Mouse (Mus musculus) cortical plate, adult 2 months (tissue): ENCODE data around the gene Larp4. TPM values are rescaled to one million over a fixed set of nuclear protein-coding genes. Genes with fewer than 3 reads are reported as not detected.

Experiments
- H3K27ac ChIP-seq: fragments of 200-500 bp; 2 replicates; pipeline ENCODE4 v1.5.1; 2012; ENCODE audit warnings: low read length, control low read depth, inconsistent platforms; ENCODE audit not compliant: insufficient read depth
- H3K4me1 ChIP-seq: fragments of 200-500 bp; 2 replicates; pipeline ENCODE4 v1.6.1; 2011; ENCODE audit warnings: low read length; ENCODE audit not compliant: control insufficient read depth, insufficient read depth
- H3K4me3 ChIP-seq: fragments of 200-500 bp; 2 replicates; pipeline ENCODE4 v1.5.1; 2011; ENCODE audit warnings: mild to moderate bottlenecking, low read length, control low read depth; ENCODE audit not compliant: insufficient read depth
- CTCF ChIP-seq: fragments of 200-500 bp; IDR thresholded peaks from 2 replicates; pipeline ENCODE4 v1.5.1; 2011; ENCODE audit warnings: mild to moderate bottlenecking, control low read depth, low read length; ENCODE audit not compliant: insufficient read depth; ENCODE audit errors: extremely low read depth
- POLR2A ChIP-seq: fragments of 200-500 bp; IDR thresholded peaks from 2 replicates; pipeline ENCODE4 v1.6.1; 2011; ENCODE audit warnings: mild to moderate bottlenecking, low read length, control low read depth; ENCODE audit not compliant: insufficient read depth; ENCODE audit errors: extremely low read depth
- polyA plus RNA-seq: library from polyadenylated mRNA; depleted of rRNA; stranded (reverse); fragments of >200 nt; gene quantifications from 2 replicates; pipeline ENCODE4 v1.2.3, GENCODE M21; 2012; rRNA removed

The Larp4 gene
- polyA plus RNA-seq, 1 experiment, result 23.1 TPM

DNA sequence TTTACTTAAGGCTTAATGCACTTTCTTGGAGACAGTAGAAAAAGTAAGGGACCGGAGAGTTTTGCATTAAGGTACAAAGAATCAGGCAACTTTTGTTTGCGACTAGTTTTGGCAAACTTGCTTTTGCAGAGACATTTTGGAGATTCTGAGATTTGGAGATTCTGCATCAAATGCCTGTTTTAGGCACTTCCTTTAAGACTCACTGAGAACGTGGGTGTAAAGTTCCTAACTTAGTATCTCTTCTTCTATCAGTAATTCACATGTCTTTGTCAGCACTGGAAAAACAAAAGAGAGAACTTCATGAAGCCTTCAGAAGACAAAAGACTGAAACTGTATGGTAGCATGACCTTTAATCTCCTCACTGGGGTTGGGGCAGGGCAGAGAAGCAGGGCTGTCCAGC, 87.8 kb downstream of the Larp4 start:
- Histone ChIP-seq H3K27ac (no peak overlapping the region), H3K4me3 (no peak overlapping the region), H3K4me1 (peaks cover 29% of the 10 kb centered on the region)
- TF ChIP-seq POLR2A (no peak), CTCF (no peak)

GRCm38 (mm10) chr15:100058143-100058542, 88.3 kb downstream of the Larp4 start:
- H3K4me1 ChIP-seq, result peaks cover 27% of the 10 kb centered on the region
- no peak overlapping the region for H3K27ac ChIP-seq
- H3K4me3 ChIP-seq, result no peak overlapping the region
- no peak for TF ChIP-seq POLR2A
- TF ChIP-seq CTCF, result no peak

- H3K27ac ChIP-seq, result no peak overlapping the region
- peaks cover 26% of the 10 kb centered on the region for H3K4me1 ChIP-seq
- H3K4me3 ChIP-seq, result no peak overlapping the region
- no peak for TF ChIP-seq POLR2A
- no peak for TF ChIP-seq CTCF
These were observed 89.0 kb downstream of the Larp4 start for GRCm38 (mm10) chr15:100058912-100059311.

DNA sequence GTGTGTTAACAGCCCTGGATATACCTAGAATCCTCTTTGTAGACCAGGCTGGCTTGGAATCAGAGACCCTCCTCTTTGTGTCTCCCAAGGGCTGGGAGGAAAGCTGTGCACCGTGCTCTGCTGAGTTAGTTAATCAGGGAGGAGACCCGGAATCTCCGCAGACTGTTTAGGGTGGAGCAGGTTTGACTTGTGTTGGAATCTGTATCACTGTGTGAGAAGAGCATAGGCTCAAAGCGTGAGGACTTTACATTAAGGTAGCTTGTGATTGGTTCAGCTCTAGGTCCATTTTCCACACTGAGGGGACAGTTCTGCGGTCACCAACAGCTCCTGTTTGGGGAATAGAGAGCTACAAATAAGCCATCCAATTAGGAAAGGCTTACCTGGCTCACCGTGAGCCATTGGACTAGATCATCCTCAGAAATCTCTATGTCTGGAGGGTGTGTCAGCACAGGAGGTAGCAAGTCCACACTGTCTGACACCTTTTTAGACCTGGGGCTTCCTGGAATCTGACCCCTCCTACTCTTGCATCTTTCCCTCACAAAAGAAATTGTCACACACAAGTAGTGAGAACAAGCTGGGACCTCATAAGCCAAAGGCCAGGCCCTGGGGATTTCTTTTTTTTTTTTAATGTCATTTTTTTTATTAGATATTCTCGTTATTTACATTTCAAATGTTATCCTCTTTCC, 89.9 kb downstream of the Larp4 start:
- peaks cover 26% of the 10 kb centered on the region for H3K4me1 ChIP-seq
- TF ChIP-seq POLR2A, result no peak
- TF ChIP-seq CTCF, result no peak
- no peak overlapping the region for H3K27ac ChIP-seq
- H3K4me3 ChIP-seq, result no peak overlapping the region

DNA sequence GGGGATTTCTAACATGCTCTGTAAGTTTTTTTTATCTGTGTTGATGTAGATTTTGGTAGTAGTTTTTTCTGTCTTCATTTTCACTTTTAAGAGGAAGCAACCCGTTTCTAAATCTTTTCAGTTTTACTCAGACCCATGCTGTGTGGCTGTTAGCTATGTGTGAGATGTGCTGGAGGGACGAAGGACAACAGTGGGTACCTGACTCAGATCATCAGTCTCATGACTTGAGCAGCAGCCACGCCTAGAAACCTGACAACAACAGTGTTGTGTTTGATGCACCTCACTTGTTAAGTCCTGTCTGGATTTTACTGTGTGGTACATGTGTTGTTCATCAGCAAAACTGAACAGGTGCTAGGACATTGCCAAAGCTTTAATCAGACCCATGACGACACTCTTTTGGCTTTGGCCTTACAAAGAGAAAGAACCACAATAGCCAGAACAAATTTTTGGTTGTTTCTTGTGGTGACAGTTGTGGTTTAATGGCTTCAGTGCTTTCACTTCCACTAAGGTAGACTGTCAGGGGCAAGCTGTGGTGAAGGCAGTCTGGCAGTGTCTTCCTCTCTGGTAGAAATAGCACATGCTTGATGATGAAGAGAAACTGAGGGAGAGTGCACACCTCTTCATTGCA, 90.8 kb downstream of the Larp4 start:
- Histone ChIP-seq H3K27ac (no peak overlapping the region), H3K4me1 (peaks cover 26% of the 10 kb centered on the region), H3K4me3 (no peak overlapping the region)
- TF ChIP-seq CTCF, result no peak
- no peak for TF ChIP-seq POLR2A

DNA sequence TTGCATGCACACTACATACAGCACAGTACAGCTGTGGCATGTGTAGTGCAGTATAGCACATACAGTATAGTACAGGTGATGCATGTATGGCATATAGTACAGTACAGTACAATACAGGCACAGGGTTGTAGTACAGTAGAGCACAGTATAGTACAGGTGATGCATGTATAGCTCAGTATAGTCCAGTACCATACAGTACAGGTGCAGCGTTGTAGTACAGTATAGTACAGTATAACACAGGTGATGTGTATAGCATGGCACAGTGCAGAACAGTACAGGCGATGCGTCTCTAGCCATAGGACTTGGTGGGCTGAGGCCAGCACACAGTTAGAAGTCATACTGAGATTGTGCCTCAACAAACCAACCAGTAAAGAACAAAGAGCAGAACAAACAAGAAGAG, 91.5 kb downstream of the Larp4 start:
- H3K4me1 ChIP-seq, result peaks cover 28% of the 10 kb centered on the region
- TF ChIP-seq CTCF (no peak), POLR2A (no peak)
- H3K27ac ChIP-seq, result no peak overlapping the region
- H3K4me3 ChIP-seq, result no peak overlapping the region

DNA sequence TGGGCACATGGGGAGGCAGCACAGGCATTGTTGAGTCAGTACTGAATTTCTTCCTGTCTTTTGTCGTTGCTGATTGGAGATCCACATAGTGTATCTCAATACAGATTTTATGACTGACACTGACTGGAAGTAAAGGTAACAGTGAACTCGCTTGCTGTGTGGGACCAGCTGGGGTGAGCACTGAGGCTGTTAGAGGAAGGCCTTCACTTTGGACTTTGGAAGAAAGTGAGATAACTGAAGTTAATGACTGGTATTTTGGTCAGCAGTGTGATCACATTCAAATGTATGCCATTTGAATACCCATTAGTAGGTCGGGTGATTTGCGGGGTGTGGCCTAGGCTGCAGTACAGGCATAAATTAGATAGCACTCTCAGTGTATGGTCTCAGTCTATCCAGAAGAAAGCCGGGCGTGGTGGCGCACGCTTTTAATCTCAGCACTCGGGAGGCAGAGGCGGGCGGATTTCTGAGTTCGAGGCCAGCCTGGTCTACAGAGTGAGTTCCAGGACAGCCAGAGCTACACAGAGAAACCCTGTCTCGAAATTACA, 93.4 kb downstream of the Larp4 start:
- Histone ChIP-seq H3K27ac (no peak overlapping the region), H3K4me3 (no peak overlapping the region), H3K4me1 (peaks cover 26% of the 10 kb centered on the region)
- TF ChIP-seq POLR2A, result no peak
- TF ChIP-seq CTCF, result no peak

Other genes starting within 250 kb of the Larp4 start
- gene Cox14, start 244.4 kb upstream of the Larp4 start, polyA plus RNA-seq, result 226 and 237 TPM in 2 replicates
- gene Cers5, start 197.2 kb upstream of the Larp4 start, polyA plus RNA-seq, result 42.5 and 44.5 TPM in 2 replicates
- gene Lima1, start 94.6 kb upstream of the Larp4 start, polyA plus RNA-seq, result 12.1 and 12.4 TPM in 2 replicates
- 0.04 TPM in 2 replicates for gene Fam186a, start 3.0 kb upstream of the Larp4 start, polyA plus RNA-seq
- gene Dip2b, start 68.6 kb downstream of the Larp4 start, polyA plus RNA-seq, result 35.3 and 35.9 TPM in 2 replicates